Mouse (Mus musculus): ENCODE results near the gene Hoxd3.

The Hoxd3 gene

DNA sequence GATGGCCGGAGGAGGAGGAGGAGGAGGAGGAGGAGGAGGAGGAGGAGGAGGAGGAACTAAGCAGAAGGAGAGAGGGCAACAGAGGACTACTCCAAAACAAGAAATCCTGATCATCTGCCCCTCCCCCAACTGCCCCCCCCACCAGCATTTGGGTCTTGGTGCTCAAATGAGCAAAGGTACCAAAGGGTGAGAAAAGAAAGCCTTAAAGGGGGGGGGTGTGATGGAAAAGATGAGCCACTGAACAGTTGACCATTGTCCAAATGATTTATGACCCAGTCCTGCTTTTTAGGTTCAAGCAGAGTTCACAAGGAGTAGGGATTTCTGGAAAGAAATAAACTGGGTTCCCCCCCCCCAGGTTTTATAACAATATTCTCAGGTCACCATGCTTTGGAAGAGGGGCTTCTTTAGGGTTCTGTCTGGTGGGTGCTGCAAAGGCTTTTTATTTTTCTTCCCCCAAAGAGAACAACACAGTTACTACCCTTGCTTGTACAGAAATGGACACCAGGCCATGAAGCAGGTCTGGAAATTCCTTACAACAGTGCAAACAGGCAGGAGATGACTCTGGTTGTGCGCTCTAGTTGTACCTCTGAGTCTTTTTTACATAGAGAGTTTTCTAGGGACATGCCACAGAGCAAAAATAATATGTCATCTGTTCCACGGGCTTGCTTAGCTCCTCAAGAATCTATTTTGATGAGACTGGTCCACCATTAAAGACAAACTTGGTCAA is 29.7 kb downstream of the Hoxd3 start:
- DNase-seq (ENCODE audit: low spot score in 2 of 2): no peak

DNA sequence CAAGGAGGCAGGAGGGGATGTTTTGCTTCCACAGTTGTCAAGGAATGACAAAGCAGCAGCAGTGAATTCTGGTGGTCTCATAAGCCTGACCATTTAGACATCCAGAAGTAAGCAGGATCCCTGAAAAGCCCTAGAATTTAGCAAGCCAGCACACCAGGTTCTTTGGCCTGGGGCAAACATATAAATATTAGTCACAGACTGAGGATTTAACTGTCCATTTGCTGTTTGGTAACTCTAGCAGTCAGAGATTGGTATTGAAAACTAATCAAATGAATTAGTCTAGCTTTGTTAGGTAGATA is 30.2 kb downstream of the Hoxd3 start:
- no peak for DNase-seq (ENCODE audit: low spot score in 2 of 2)

GRCm38 (mm10) chr2:74745540-74746297 is 34.0 kb downstream of the Hoxd3 start:
- DNase-seq (ENCODE audit: low spot score in 2 of 2): no peak

DNA sequence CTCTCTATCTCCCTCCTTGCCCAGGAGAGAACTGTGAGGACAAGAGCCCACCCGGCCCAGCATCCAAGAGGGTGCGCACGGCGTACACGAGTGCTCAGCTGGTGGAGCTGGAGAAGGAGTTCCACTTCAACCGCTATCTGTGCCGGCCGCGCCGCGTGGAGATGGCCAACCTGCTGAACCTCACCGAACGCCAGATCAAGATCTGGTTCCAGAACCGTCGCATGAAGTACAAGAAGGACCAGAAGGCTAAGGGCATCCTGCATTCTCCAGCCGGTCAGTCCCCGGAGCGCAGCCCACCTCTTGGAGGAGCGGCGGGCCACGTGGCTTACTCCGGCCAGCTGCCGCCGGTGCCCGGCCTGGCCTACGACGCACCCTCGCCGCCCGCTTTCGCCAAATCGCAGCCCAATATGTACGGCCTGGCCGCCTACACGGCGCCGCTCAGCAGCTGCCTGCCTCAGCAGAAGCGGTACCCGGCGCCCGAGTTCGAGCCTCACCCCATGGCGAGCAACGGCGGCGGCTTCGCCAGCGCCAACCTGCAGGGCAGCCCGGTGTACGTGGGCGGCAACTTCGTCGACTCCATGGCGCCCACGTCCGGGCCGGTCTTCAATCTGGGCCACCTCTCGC is 34.7 kb downstream of the Hoxd3 start:
- DNase-seq (ENCODE audit: low spot score in 2 of 2): no peak

DNA sequence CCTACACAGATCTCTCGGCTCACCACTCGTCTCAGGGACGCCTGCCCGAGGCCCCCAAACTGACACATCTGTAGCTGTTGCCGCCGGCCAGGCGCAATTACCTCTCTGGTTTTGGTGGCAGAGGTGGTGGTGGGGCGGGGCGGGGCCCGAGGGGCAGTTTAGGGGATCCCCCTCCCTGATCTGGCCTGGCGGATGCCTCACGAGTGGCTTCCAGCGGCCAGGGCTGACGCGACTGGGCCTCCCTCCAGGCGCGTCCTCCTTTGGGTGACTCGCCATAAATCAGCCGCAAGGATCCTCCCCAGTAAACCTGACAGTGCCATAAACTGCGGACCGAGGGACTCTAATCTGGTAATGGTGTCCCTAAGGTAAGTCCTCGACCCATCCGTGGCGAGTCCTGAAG is 35.3 kb downstream of the Hoxd3 start:
- no peak for DNase-seq (ENCODE audit: low spot score in 2 of 2)

DNA sequence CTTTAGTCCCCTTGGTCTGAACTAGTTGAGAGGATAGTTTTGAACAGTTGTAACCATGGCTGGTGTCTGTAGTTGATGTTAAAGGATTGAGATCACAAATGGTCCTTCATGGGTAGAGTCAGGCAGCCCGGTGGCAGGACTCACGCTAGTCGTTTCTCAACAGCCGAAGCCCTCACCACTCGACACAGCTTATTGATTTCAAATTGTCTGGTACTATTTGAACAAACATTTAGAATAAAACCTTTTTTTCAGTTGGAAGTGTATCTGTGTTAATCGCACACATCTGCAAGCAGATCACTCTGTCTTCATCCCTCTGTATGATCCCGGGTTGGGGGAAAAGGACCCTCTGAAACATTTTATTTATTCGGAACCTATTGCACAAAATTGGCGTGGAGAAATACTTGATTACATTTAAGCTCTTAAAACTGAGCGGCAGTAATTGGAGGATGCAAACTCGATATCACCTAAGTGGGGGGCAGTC is 36.0 kb downstream of the Hoxd3 start:
- DNase-seq (ENCODE audit: low spot score in 2 of 2): no peak

- DNase-seq (ENCODE audit: low spot score in 2 of 2): no peak
Observed at GRCm38 (mm10) chr2:74748436-74748995, 36.8 kb downstream of the Hoxd3 start.

- no peak for DNase-seq (ENCODE audit: low spot score in 2 of 2)
Observed at GRCm38 (mm10) chr2:74749337-74750121, 37.8 kb downstream of the Hoxd3 start.

DNA sequence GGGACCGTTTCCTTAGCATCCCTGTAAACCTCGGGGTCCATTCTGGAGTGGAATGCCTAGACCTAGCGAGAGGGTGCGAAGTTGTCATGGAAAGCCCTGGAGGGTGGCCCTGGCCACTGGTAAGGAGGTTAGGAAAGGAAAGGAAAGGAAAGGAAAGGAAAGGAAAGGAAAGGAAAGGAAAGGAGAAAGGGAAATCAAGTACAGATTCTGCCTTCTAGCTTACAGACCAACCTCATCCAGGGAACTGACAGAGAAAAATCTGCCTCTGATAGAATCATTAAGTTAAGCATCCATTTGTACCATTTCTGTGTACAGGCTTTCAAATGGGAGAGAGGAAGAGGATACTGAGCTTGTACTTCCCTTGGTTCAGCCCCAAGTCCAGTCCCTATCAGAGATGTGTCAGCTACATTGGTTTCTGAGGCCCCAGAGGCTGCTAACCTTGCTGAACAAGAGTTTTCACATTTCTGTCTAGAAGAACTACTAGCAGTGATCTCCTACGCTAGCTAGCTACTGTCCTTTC is 39.1 kb downstream of the Hoxd3 start:
- DNase-seq (ENCODE audit: low spot score in 2 of 2): no peak

DNA sequence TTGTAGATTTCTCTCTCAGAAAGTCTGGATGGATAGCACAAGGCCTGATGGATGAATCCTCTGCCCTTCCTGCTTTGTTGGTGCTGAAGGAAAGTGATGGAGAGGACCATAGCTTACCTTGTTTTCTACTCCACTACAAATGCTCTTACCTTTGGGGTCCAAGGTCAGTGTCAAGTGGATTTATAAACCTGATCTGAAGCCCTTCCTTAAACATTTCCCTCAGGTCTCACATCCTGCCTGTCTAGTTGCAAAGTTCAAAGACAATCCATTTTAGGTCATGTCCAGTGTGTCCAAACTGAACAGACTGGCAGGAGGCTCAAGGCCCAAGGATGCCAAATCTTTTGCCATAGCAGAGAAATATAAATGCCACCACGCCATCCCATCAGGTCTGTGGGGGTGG is 40.1 kb downstream of the Hoxd3 start:
- DNase-seq (ENCODE audit: low spot score in 2 of 2): no peak

DNA sequence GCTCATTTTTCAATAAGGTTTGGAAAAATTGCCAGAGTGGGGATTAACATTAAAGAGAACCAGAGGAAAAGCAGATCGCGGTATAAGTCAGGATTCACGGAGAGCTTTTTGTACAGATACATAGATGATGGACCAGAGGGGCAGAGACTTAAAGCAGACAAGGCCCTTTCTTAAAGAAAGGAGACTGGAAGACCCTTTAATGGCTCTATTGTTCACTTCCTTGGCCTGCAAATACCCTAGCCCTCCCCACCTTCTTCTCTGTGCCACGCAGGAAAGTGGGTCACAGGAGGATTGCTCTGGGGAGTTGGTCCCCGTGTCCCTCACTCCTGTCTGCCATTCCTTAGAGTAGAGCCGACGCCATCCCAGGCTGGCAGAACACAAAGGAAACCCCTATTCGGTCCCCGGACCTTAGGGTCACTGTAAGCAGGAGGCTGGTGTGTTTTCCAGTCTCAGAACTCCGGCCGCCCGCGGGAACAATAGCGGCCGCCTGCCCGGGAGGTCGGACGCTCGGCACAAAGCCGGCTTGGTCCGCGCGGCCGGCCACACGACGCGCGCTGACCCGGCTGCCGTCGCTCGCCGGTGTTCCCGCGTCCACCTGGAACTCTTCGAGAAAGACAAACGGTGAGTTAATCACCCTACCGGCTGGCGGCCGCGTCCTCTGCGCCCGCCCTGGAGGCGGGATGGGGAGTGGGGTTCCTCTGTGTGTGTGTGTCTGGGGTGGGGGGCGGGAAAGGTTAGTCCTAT is 40.9 kb downstream of the Hoxd3 start:
- DNase-seq (ENCODE audit: low spot score in 2 of 2): no peak

DNA sequence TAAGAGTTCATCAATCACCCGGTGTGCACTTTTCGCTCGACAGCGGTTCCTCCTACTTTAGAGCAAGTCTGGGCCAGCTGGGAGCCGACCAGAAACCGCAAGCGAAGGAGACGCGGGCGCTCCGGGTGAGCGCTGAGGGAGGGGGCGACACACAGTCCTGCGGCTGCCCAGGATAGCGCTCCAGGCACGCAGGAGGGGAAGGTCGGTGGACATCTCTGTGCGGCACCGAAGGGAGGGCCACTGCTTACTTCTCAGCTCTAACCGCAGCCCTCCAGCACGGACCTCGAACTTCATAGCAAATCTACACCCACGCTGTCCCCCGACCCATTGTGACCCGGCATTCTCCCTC is 41.4 kb downstream of the Hoxd3 start:
- DNase-seq (ENCODE audit: low spot score in 2 of 2): no peak

DNA sequence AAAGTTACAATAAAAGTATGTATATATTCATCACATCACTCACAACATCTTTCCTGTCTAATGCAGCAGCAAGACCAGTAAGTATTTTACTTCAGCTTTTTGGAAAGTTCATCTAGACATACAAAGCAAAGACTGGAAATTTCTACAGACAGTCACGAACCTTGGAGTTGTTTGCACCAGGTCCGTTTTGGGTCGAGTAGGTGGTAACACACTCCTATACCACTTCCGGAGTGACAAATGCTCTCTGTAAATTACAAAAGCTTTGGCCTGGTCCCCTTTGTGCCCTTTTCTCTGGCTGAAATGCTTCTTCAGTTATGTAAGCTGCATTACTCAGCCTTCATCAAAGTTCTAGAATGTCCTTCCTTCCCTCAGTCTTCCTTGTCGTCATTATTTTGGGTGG is 42.0 kb downstream of the Hoxd3 start:
- no peak for DNase-seq (ENCODE audit: low spot score in 2 of 2)

GRCm38 (mm10) chr2:74760146-74760545 is 48.4 kb downstream of the Hoxd3 start:
- no peak for DNase-seq (ENCODE audit: low spot score in 2 of 2)

DNA sequence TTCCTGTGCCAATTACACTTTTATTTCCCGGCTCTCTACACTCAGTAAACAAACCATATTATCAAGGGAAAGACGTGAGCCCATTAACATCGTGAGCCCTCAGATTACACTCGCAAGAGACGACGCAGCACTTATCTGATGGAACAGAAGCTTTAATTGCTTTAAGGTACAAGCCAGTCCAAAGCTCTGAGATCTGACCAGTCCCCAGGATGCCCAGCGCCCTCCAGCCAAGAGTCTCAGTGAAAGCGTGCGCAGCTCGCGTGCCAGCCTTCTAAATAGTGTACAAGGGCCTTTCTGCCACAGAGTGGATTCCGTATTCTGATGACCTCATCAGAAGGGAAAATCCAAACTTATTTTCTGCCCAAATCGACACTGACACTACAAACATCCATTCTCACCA is 50.2 kb downstream of the Hoxd3 start:
- no peak for DNase-seq (ENCODE audit: low spot score in 2 of 2)

GRCm38 (mm10) chr2:74762522-74763244 is 51.0 kb downstream of the Hoxd3 start, which contains the start of gene Hoxd1:
Gene Hoxd1, plus strand, starts transcription at chr2:74762980.
- DNase-seq (ENCODE audit: low spot score in 2 of 2): no peak

DNA sequence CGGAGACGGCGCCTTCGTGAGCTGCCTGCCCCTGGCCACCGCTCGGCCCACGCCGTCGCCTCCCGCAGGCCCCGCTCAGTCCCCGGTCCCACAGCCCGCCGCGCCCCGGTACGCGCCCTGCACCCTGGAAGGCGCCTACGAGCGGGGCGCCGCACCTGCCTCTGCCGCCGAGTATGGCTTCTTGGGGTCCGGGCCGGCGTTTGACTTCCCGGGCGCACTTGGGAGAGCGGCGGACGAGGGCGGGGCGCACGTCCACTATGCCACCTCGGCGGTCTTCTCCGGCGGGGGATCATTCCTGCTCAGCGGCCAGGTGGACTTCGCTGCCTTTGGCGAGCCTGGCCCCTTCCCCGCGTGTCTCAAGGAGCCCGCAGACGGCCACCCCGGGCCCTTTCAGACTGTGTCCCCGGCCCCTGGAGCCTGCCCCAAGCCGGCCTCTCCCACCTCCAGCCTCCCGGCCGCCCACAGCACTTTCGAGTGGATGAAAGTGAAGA is 51.6 kb downstream of the Hoxd3 start:
- DNase-seq (ENCODE audit: low spot score in 2 of 2): no peak

DNA sequence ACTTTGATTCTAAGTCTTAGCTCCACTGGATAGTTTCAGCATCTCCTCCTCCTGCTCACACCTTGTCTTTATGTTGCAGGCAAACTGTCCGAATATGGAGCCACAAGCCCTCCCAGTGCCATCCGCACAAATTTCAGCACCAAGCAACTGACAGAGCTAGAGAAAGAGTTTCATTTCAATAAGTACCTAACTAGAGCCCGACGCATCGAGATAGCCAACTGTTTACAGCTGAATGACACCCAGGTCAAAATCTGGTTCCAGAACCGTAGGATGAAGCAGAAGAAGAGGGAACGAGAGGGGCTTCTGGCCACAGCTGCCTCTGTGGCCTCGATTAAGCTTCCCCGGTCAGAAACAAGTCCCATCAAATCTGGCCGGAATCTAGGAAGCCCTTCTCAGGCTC is 52.2 kb downstream of the Hoxd3 start:
- DNase-seq (ENCODE audit: low spot score in 2 of 2): no peak

DNA sequence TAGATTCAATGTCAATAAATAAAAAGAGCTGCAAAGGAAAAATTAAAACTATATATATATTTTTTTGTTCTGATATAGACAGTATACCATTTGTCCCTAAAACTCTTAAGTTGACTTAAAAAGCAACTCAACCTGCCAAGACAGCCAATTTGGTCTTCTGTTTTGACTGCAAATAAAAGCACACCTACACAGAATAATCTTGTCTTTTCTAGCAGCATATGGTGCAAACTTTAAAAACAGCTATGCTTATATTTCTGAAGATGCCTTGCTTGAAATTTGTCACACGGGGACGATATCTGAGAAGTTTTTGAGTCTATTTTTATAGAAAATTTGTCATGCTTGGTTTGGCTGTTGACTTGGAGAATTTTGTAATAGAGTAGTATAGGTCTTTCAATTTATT is 62.6 kb downstream of the Hoxd3 start:
- DNase-seq (ENCODE audit: low spot score in 2 of 2): no peak
